Comparison of ENCODE assay signal across 9 mouse cellular contexts in the genomic region with DNA sequence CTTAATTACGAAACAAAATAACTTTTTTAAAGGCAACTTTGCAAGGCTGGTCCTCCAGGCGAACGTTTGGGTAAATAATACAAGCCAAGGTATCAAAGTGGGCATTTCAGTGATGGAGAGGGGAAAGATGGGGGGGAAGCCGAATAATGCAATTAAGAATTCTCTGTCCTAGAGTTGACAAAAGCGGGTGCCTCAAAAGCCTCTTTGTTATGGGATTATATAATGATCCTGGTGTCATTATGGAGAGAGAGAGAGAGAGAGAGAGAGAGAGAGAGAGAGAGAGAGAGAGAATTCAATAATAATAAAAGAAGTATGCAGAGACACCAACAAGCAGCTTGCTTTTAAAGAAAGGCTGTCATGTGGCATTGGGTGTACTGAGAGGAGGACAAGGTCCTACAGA. TPM values are rescaled to one million over a fixed set of nuclear protein-coding genes. Genes with fewer than 3 reads are reported as not detected.
DNase-seq lines count a peak whose midpoint lies in the region; ATAC-seq and TF ChIP-seq lines count a peak whose summit lies in the region.
"Had no signal": no experiment of that assay in that cellular context is flagged by ENCODE, and none has a peak within 500 bp of the region (broad histone marks: within the 10 kb centered on the region; RNA-seq: fewer than 3 reads in every experiment).

No protein-coding gene starts in this region.

- peaks cover 5 to 6% of the 10 kb centered on the region in 2 experiments; a peak in 3 of 4 replicates for H3K4me1 ChIP-seq in heart, embryonic 14.5 days (ENCODE audit: control insufficient read depth in 2 of 2, insufficient read depth in 2 of 2, low read length in 2 of 2)
- no peaks in the 10 kb centered on the region for H3K4me1 ChIP-seq in cortical plate, adult 2 months (ENCODE audit: control insufficient read depth, insufficient read depth, low read length)
- H3K4me1 ChIP-seq in forebrain, embryonic 14.5 days (ENCODE audit: control insufficient read depth, insufficient read depth, low read length) = peaks cover 3% of the 10 kb centered on the region
- peaks cover 19% of the 10 kb centered on the region for H3K4me1 ChIP-seq in midbrain, embryonic 12.5 days

- H3K27me3 ChIP-seq in heart, embryonic 14.5 days (ENCODE audit: control insufficient read depth, insufficient read depth, low read length) = peaks cover 72% of the 10 kb centered on the region
- H3K27me3 ChIP-seq in forebrain, embryonic 14.5 days (replicated peaks; ENCODE audit: control insufficient read depth, insufficient read depth, low read length) = peaks cover 5% of the 10 kb centered on the region; the same call in 1 of the 2 replicates
- H3K27me3 ChIP-seq in midbrain, embryonic 12.5 days = peaks cover 33% of the 10 kb centered on the region

- H3K9ac ChIP-seq in heart, embryonic 14.5 days (ENCODE audit: low read length) = no peak overlapping the region
- H3K9ac ChIP-seq in forebrain, embryonic 14.5 days (ENCODE audit: low read length) = no peak overlapping the region; the same call in 1 of the 2 replicates
- no peak overlapping the region for H3K9ac ChIP-seq in midbrain, embryonic 12.5 days (replicated peaks)

- ATAC-seq in heart, embryonic 14.5 days (ENCODE audit: insufficient number of reproducible peaks, insufficient read depth, low FRiP score, low read depth) = no peak
- ATAC-seq in forebrain, embryonic 14.5 days = no peak
- no peak for ATAC-seq in midbrain, embryonic 12.5 days (ENCODE audit: low FRiP score, low read depth)
- ATAC-seq: CD4-positive, CD25-positive, alpha-beta regulatory T cell, adult 4 months had no signal

- peak overlapping the region in 1 of 2 experiments; percentile 65; a peak in 2 of 4 replicates for H3K4me3 ChIP-seq in heart, embryonic 14.5 days (ENCODE audit: control insufficient read depth in 1 of 2, insufficient read depth in 1 of 2, low read depth in 1 of 2, low read length in 2 of 2)
- peak overlapping the region; percentile 46; the same call in 1 of the 2 replicates for H3K4me3 ChIP-seq in cortical plate, adult 2 months (ENCODE audit: insufficient read depth, low read length)
- peak overlapping the region; percentile 55; the same call in 1 of the 2 replicates for H3K4me3 ChIP-seq in forebrain, embryonic 14.5 days (ENCODE audit: low read depth, low read length)
- H3K4me3 ChIP-seq in midbrain, embryonic 12.5 days = peak overlapping the region; percentile 62

- no peak for TF ChIP-seq POLR2A in cortical plate, adult 2 months (IDR thresholded peaks at IDR 0.05; ENCODE audit: extremely low read depth, insufficient read depth, low read length)

- TF ChIP-seq CTCF in cortical plate, adult 2 months (IDR thresholded peaks at IDR 0.05; ENCODE audit: extremely low read depth, insufficient read depth, low read length) = no peak

- no peaks in the 10 kb centered on the region for H3K9me3 ChIP-seq in heart, embryonic 14.5 days (ENCODE audit: control insufficient read depth, low read length)
- no peaks in the 10 kb centered on the region for H3K9me3 ChIP-seq in forebrain, embryonic 14.5 days (replicated peaks; ENCODE audit: control insufficient read depth, low read length)
- H3K9me3 ChIP-seq in midbrain, embryonic 12.5 days = no peaks in the 10 kb centered on the region

- DNase-seq in heart, postnatal 36 days = no peak
- DNase-seq in forebrain, embryonic 14.5 days (ENCODE audit: low spot score) = no peak
- no peak for DNase-seq in c-Kit-positive CD71-positive TER-119-positive erythroid progenitor cells, embryonic 14.5 days (ENCODE audit: low spot score)
- no peak for DNase-seq in spleen, adult 12 weeks (ENCODE audit: low spot score)
- DNase-seq in adrenal gland, adult 8-10 months = no peak

- H3K27ac ChIP-seq in heart, embryonic 14.5 days (replicated peaks in 1 of 2; ENCODE audit: control insufficient read depth in 1 of 2, insufficient read depth in 1 of 2, low read depth in 2 of 2, low read length in 2 of 2) = no peak overlapping the region
- no peak overlapping the region for H3K27ac ChIP-seq in cortical plate, adult 2 months (ENCODE audit: insufficient read depth, low read length)
- H3K27ac ChIP-seq in forebrain, embryonic 14.5 days (ENCODE audit: low read depth, low read length) = no peak overlapping the region
- no peak overlapping the region for H3K27ac ChIP-seq in midbrain, embryonic 12.5 days (replicated peaks)

- peak overlapping the region; percentile 94 for H3K4me2 ChIP-seq in heart, embryonic 14.5 days (ENCODE audit: low read length)
- peak overlapping the region; percentile 74 for H3K4me2 ChIP-seq in forebrain, embryonic 14.5 days (ENCODE audit: low read length)
- peak overlapping the region; percentile 92 for H3K4me2 ChIP-seq in midbrain, embryonic 12.5 days (replicated peaks)

- intact Hi-C loops in heart, postnatal 36 days (cut with DNase I) = loop anchor here (10.0 kb wide), 2 partner anchors 161 to 291 kb away; no protein-coding TSS in a partner anchor

- no peaks in the 10 kb centered on the region for H3K36me3 ChIP-seq in heart, embryonic 14.5 days (ENCODE audit: control insufficient read depth, insufficient read depth, low read length)
- H3K36me3 ChIP-seq in forebrain, embryonic 14.5 days (ENCODE audit: control insufficient read depth, insufficient read depth, low read length) = no peaks in the 10 kb centered on the region
- H3K36me3 ChIP-seq in midbrain, embryonic 12.5 days = no peaks in the 10 kb centered on the region

- WGBS in heart, embryonic 14.5 days = 28% methylated on average over 5 of the region's 5 CpGs
- WGBS in forebrain, embryonic 14.5 days = 2% methylated on average over 5 of the region's 5 CpGs
- 5% methylated on average over 5 of the region's 5 CpGs for WGBS in midbrain, embryonic 12.5 days

RNA-seq across cellular contexts. Expression of a gene that starts 0.5 kb away (rescaled TPM):
- polyA plus RNA-seq in heart, embryonic 14.5 days (2014; fragmentation: Nextera tagmentation; extraction: Ambion mirVana) = 3.9 and 4.7 TPM in 2 replicates
- 1 to 10 TPM; 5.7 to 8.2 TPM for total RNA-seq in heart, postnatal 36 days (2021)
- polyA plus RNA-seq in cortical plate, adult 2 months (2012; rRNA removed) = 16.0 and 16.5 TPM in 2 replicates
- 21.8 and 26.2 TPM in 2 replicates for polyA plus RNA-seq in forebrain, embryonic 14.5 days (2014; fragmentation: Nextera tagmentation; extraction: Ambion mirVana)
- polyA plus RNA-seq in midbrain, embryonic 12.5 days (2016; fragmentation: Nextera tagmentation; extraction: Ambion mirVana) = 43.5 and 48.9 TPM in 2 replicates
- total RNA-seq in adrenal gland, adult 8-10 months (2022) = 10 to 100 TPM in 2 of 4 experiments, 1 to 10 TPM in 2; 6.8 to 19.8 (median 9.5) TPM
